Mouse (Mus musculus): ENCODE data around the gene Dnaic1. TPM values are rescaled to one million over a fixed set of nuclear protein-coding genes. Genes with fewer than 3 reads are reported as not detected.
A peak's percentile ranks its signal among the peaks of the same experiment; 100 is the strongest.

The Dnaic1 gene
- polyA plus RNA-seq, 1 experiment from 2014 or later: 1.8 TPM

DNA sequence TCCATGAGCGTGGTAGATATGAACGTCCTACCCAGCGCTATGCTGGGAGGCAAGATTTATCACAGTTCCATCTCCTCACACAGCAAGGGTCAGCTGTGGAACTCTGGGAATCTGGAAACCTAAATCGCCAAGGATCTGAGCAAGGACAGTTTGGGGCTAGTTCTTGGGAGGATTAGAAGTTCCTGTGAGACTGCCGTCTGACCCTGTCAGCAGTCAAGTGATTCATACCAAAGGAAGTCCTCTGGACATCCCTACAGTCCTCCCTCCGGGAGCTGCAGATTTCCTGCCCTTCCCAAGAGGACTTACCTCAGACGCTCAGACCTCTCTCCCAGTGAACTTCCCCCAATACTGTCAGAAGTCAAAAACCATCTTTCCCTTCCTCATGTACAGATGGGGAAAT lies 66.8 kb downstream of the Dnaic1 start:
- Histone ChIP-seq H3K4me1 (ENCODE audit: control insufficient read depth in 2 of 2, insufficient read depth in 2 of 2, low read length in 2 of 2) (peaks cover 22 to 27% of the 10 kb centered on the region in 2 experiments), H3K4me2 (ENCODE audit: low read length) (no peak overlapping the region)
- no peak for ATAC-seq (ENCODE audit: insufficient number of reproducible peaks, insufficient read depth, low FRiP score, low read depth)

DNA sequence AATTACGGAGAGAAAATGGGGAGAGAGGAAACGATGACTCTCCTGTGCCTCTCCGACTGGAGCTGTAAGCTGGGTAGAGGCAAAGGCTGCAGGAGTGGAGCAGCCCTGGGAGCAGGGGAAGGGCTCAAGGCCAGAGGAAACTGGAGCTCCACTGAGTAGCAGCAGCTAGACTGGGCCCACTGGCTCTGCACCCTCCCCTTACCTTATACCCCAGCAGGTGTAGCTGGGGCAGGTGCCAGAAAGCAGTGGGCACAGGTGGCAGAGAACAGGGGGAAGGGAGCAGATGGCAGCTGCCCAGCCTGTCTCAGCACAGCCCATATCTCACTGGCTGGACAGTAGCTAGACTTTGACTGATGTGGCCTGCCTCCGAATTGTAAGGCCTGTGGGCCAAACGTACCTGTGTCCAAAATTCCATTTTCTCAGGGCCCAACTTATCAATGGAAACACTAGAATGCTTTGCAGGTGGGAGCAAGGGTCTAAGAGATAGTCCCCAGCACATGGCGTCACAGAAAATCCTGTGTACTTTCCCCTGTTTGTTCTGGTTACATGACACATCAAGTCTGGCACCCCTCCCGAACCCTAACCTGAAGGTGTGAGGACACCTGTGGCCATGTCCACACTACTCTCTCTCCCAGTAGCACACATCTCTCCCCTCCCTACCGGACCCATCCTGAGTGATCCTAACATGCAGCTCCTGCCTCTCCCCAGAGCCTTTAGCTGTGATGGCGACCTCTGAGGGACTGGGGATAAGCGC lies 67.5 kb downstream of the Dnaic1 start:
- WGBS: 71% methylated on average over 10 of the region's 10 CpGs

More for the DNA sequence above, 66.8 kb downstream of the Dnaic1 start:
- Histone ChIP-seq H3K9ac (ENCODE audit: low read length) (no peak overlapping the region), H3K27ac (replicated peaks in 1 of 2; ENCODE audit: control insufficient read depth in 1 of 2, insufficient read depth in 1 of 2, low read depth in 2 of 2, low read length in 2 of 2) (no peak overlapping the region), H3K4me3 (ENCODE audit: control insufficient read depth in 1 of 2, insufficient read depth in 1 of 2, low read depth in 1 of 2, low read length in 2 of 2) (no peak overlapping the region), H3K27me3 (ENCODE audit: control insufficient read depth, insufficient read depth, low read length) (peaks cover 14% of the 10 kb centered on the region), H3K36me3 (ENCODE audit: control insufficient read depth, insufficient read depth, low read length) (no peaks in the 10 kb centered on the region), H3K9me3 (ENCODE audit: control insufficient read depth, low read length) (no peaks in the 10 kb centered on the region)
- 19% methylated on average over 7 of the region's 7 CpGs for WGBS

GRCm38 (mm10) chr4:41638186-41638731 lies 68.7 kb downstream of the Dnaic1 start:
- ATAC-seq (ENCODE audit: insufficient number of reproducible peaks, insufficient read depth, low FRiP score, low read depth): no peak
- 92% methylated on average over 10 of the region's 10 CpGs for WGBS
- H3K27me3 ChIP-seq (ENCODE audit: control insufficient read depth, insufficient read depth, low read length): peaks cover 14% of the 10 kb centered on the region
- H3K4me1 ChIP-seq (ENCODE audit: control insufficient read depth in 2 of 2, insufficient read depth in 2 of 2, low read length in 2 of 2): peaks cover 10 to 17% of the 10 kb centered on the region in 2 experiments
- no peaks in the 10 kb centered on the region for H3K36me3 ChIP-seq (ENCODE audit: control insufficient read depth, insufficient read depth, low read length)
- no peaks in the 10 kb centered on the region for H3K9me3 ChIP-seq (ENCODE audit: control insufficient read depth, low read length)
- H3K27ac ChIP-seq (replicated peaks in 1 of 2; ENCODE audit: control insufficient read depth in 1 of 2, insufficient read depth in 1 of 2, low read depth in 2 of 2, low read length in 2 of 2): no peak overlapping the region
- no peak overlapping the region for H3K4me2 ChIP-seq (ENCODE audit: low read length)
- no peak overlapping the region for H3K9ac ChIP-seq (ENCODE audit: low read length)
- H3K4me3 ChIP-seq (ENCODE audit: control insufficient read depth in 1 of 2, insufficient read depth in 1 of 2, low read depth in 1 of 2, low read length in 2 of 2): no peak overlapping the region

More for the DNA sequence above, 67.5 kb downstream of the Dnaic1 start:
- H3K27me3 ChIP-seq (ENCODE audit: control insufficient read depth, insufficient read depth, low read length): peaks cover 14% of the 10 kb centered on the region
- ATAC-seq (ENCODE audit: insufficient number of reproducible peaks, insufficient read depth, low FRiP score, low read depth): no peak
- no peaks in the 10 kb centered on the region for H3K36me3 ChIP-seq (ENCODE audit: control insufficient read depth, insufficient read depth, low read length)
- peaks cover 15 to 20% of the 10 kb centered on the region in 2 experiments for H3K4me1 ChIP-seq (ENCODE audit: control insufficient read depth in 2 of 2, insufficient read depth in 2 of 2, low read length in 2 of 2)
- no peak overlapping the region for H3K4me3 ChIP-seq (ENCODE audit: control insufficient read depth in 1 of 2, insufficient read depth in 1 of 2, low read depth in 1 of 2, low read length in 2 of 2)
- H3K9ac ChIP-seq (ENCODE audit: low read length): no peak overlapping the region
- H3K27ac ChIP-seq (replicated peaks in 1 of 2; ENCODE audit: control insufficient read depth in 1 of 2, insufficient read depth in 1 of 2, low read depth in 2 of 2, low read length in 2 of 2): no peak overlapping the region
- H3K9me3 ChIP-seq (ENCODE audit: control insufficient read depth, low read length): no peaks in the 10 kb centered on the region
- H3K4me2 ChIP-seq (ENCODE audit: low read length): no peak overlapping the region

DNA sequence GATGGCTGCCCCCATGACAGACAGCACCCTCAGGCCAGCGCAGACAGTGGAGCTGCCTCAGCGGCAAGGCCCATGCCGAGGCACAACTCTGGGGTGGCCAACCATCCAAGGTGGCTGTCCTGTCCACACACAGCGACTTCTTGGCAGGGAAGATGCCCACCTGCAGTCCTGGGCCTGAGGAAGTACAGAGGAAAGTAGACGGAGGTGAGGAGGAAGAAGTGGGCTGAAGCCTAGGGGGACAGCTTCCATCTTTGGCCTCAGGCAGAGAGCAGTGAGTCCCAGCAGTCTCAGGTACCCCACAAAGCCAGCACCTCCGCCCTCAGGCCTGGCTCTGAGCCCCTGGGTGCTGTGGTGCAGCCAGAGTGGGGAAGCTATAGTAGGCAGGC lies 69.2 kb downstream of the Dnaic1 start:
- Histone ChIP-seq H3K27ac (replicated peaks in 1 of 2; ENCODE audit: control insufficient read depth in 1 of 2, insufficient read depth in 1 of 2, low read depth in 2 of 2, low read length in 2 of 2) (no peak overlapping the region), H3K9me3 (ENCODE audit: control insufficient read depth, low read length) (no peaks in the 10 kb centered on the region), H3K27me3 (ENCODE audit: control insufficient read depth, insufficient read depth, low read length) (peaks cover 14% of the 10 kb centered on the region), H3K9ac (ENCODE audit: low read length) (no peak overlapping the region), H3K4me3 (ENCODE audit: control insufficient read depth in 1 of 2, insufficient read depth in 1 of 2, low read depth in 1 of 2, low read length in 2 of 2) (no peak overlapping the region), H3K36me3 (ENCODE audit: control insufficient read depth, insufficient read depth, low read length) (no peaks in the 10 kb centered on the region), H3K4me1 (ENCODE audit: control insufficient read depth in 2 of 2, insufficient read depth in 2 of 2, low read length in 2 of 2) (peaks cover 10 to 17% of the 10 kb centered on the region in 2 experiments), H3K4me2 (ENCODE audit: low read length) (0 out of 2 replicates have a peak overlapping the region, but pooled peaks have one; percentile 91)
- no peak for ATAC-seq (ENCODE audit: insufficient number of reproducible peaks, insufficient read depth, low FRiP score, low read depth)
- 85% methylated on average over 6 of the region's 6 CpGs for WGBS

- H3K36me3 ChIP-seq (ENCODE audit: control insufficient read depth, insufficient read depth, low read length): no peaks in the 10 kb centered on the region
Observed at GRCm38 (mm10) chr4:41639214-41639841, 69.8 kb downstream of the Dnaic1 start.

DNA sequence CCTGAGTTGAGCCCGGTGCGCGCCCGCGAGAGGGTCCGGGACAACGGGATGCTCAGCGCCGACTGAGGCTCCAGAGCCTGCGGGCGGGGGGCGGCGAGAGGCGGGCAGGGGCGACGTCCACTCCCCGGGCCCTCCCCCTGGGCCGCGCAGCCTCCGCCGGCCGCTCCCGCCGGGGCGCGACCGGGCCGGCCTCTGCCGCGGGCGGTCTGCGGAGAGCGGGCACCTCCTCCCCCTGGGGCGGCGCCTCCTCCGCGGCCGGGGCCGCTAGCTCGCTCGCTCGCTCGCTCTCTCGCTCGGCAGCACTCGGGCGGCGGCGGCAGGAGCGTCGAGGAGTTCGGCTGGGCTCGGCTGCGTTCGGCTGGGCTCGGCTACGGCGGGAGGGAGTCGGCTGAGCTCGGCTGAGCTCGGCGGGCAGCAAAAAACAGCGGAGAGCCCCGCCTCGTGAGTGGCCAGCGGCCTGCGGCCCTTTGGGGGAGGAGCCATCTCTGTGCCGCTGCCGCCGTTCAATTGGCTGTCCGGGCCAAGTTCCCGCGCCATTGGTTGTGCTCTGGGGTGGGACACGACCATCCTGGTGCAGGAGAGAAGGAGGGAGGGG lies 70.4 kb downstream of the Dnaic1 start, which contains the start of gene Enho:
TSS of gene Enho (minus strand) at position 412 of the 595 bp plus-strand sequence.
- H3K4me1 ChIP-seq (ENCODE audit: control insufficient read depth in 2 of 2, insufficient read depth in 2 of 2, low read length in 2 of 2): peaks cover 10 to 17% of the 10 kb centered on the region in 2 experiments
- peaks cover 14% of the 10 kb centered on the region for H3K27me3 ChIP-seq (ENCODE audit: control insufficient read depth, insufficient read depth, low read length)
- H3K9ac ChIP-seq (ENCODE audit: low read length): peak within 1 kb of the TSS; percentile 79
- H3K36me3 ChIP-seq (ENCODE audit: control insufficient read depth, insufficient read depth, low read length): no peaks in the 10 kb centered on the region
- H3K27ac ChIP-seq (replicated peaks in 1 of 2; ENCODE audit: control insufficient read depth in 1 of 2, insufficient read depth in 1 of 2, low read depth in 2 of 2, low read length in 2 of 2): peak within 1 kb of the TSS in 1 of 2 experiments; percentile 54; a peak in 2 of 4 replicates
- H3K9me3 ChIP-seq (ENCODE audit: control insufficient read depth, low read length): no peaks in the 10 kb centered on the region
- WGBS: under 1% methylated on average over 70 of the region's 74 CpGs
- peak; percentile 87 for ATAC-seq (ENCODE audit: insufficient number of reproducible peaks, insufficient read depth, low FRiP score, low read depth)
- peak within 1 kb of the TSS; percentile 91 for H3K4me2 ChIP-seq (ENCODE audit: low read length)
- peak within 1 kb of the TSS; percentile 53 to 58 for H3K4me3 ChIP-seq (ENCODE audit: control insufficient read depth in 1 of 2, insufficient read depth in 1 of 2, low read depth in 1 of 2, low read length in 2 of 2)

More at GRCm38 (mm10) chr4:41639214-41639841, 69.8 kb downstream of the Dnaic1 start:
- H3K4me2 ChIP-seq (ENCODE audit: low read length): peak overlapping the region; percentile 91
- peak overlapping the region; percentile 79 for H3K9ac ChIP-seq (ENCODE audit: low read length)
- H3K4me1 ChIP-seq (ENCODE audit: control insufficient read depth in 2 of 2, insufficient read depth in 2 of 2, low read length in 2 of 2): peaks cover 10 to 17% of the 10 kb centered on the region in 2 experiments
- H3K9me3 ChIP-seq (ENCODE audit: control insufficient read depth, low read length): no peaks in the 10 kb centered on the region
- no peak for ATAC-seq (ENCODE audit: insufficient number of reproducible peaks, insufficient read depth, low FRiP score, low read depth)
- H3K27ac ChIP-seq (replicated peaks in 1 of 2; ENCODE audit: control insufficient read depth in 1 of 2, insufficient read depth in 1 of 2, low read depth in 2 of 2, low read length in 2 of 2): no peak overlapping the region
- H3K4me3 ChIP-seq (ENCODE audit: control insufficient read depth in 1 of 2, insufficient read depth in 1 of 2, low read depth in 1 of 2, low read length in 2 of 2): peak overlapping the region; percentile 53 to 58
- peaks cover 14% of the 10 kb centered on the region for H3K27me3 ChIP-seq (ENCODE audit: control insufficient read depth, insufficient read depth, low read length)
- WGBS: 22% methylated on average over 10 of the region's 10 CpGs

DNA sequence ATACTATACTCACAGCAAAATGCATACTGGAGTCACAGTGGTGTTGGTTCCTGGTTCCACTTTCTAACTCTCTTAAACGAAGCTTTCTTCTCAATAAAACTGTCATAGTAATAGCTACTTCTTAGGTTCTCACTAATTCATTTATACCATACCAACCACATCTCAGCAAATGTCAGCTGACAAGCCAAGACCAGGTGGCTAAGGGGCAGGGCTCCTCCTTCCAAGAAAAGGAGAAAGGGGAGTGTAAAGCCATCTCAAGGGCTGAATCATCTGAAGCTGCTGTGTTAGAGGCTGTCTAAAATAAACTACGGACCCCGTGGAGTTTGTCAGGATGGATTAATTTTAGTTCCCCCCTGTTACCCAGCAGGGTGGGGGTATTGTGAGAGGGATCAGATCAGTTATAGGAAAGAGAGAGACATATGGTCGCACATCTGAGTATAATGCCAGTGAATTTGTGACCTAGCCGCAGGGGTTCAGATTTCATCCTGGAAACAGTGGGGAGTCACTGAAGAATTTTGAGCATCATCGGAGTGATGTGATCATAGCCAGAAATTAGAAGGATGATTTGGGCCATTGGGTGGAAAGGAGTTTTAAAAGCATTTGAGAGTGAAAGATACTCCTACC lies 71.7 kb downstream of the Dnaic1 start:
- Histone ChIP-seq H3K36me3 (ENCODE audit: control insufficient read depth, insufficient read depth, low read length) (no peaks in the 10 kb centered on the region), H3K4me1 (ENCODE audit: control insufficient read depth in 2 of 2, insufficient read depth in 2 of 2, low read length in 2 of 2) (peaks cover 3 to 11% of the 10 kb centered on the region in 2 experiments), H3K4me2 (ENCODE audit: low read length) (no peak overlapping the region), H3K27ac (replicated peaks in 1 of 2; ENCODE audit: control insufficient read depth in 1 of 2, insufficient read depth in 1 of 2, low read depth in 2 of 2, low read length in 2 of 2) (no peak overlapping the region), H3K27me3 (ENCODE audit: control insufficient read depth, insufficient read depth, low read length) (peaks cover 14% of the 10 kb centered on the region), H3K9me3 (ENCODE audit: control insufficient read depth, low read length) (no peaks in the 10 kb centered on the region), H3K9ac (ENCODE audit: low read length) (no peak overlapping the region), H3K4me3 (ENCODE audit: control insufficient read depth in 1 of 2, insufficient read depth in 1 of 2, low read depth in 1 of 2, low read length in 2 of 2) (no peak overlapping the region)
- WGBS: 87% methylated on average over 6 of the region's 6 CpGs
- no peak for ATAC-seq (ENCODE audit: insufficient number of reproducible peaks, insufficient read depth, low FRiP score, low read depth)

Measured in heart, embryonic 14.5 days (tissue).